Mouse (Mus musculus): ENCODE measurements at regions not wholly inside any gene's neighbourhood (a gene's known extent, or its start where the extent isn't known, plus 50 kb on each side); places are given as distances from the start of the nearest gene placed in this dataset.
"Not testable (repeated sequence)": the region's sequence is repeated elsewhere in the genome, so short reads cannot be mapped to it uniquely, and the experiment has no call there.

DNA sequence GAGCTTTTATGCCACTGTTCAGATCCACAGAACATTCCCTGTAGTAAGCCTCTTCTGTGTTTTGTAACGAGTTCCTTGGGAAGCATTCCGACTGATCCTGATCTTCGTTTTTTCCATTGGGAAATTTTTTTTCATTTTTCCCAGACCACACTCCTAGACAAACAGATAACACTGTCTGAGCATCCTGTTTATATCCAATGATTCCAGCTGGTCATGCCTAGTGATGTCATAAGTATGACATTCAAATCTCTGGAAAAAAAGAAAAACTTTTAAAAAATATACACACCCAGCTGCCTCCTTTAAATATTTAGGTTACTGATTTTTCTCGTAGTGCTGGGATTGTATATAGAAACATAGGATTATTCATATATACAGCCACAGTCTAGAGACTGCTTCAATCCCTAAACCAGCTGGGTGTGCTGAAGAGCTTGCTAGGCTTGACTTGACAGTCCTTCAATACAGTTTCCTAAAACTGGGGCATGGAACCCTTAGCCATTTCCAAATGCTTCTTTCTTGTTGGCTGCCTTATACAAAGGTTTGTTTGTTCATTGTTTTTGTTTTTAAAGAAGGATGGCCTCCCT is 116.0 kb upstream of the Ghr start:
- DNase-seq (ENCODE audit: extremely low read depth, low read depth): no peak

- DNase-seq (ENCODE audit: extremely low read depth, low read depth): no peak
Observed at GRCm38 (mm10) chr15:3685254-3685653, 102.0 kb upstream of the Ghr start.

- not testable (repeated sequence) for DNase-seq (ENCODE audit: extremely low read depth, low read depth)
Observed at GRCm38 (mm10) chr15:3677026-3677425, 93.7 kb upstream of the Ghr start.

DNA sequence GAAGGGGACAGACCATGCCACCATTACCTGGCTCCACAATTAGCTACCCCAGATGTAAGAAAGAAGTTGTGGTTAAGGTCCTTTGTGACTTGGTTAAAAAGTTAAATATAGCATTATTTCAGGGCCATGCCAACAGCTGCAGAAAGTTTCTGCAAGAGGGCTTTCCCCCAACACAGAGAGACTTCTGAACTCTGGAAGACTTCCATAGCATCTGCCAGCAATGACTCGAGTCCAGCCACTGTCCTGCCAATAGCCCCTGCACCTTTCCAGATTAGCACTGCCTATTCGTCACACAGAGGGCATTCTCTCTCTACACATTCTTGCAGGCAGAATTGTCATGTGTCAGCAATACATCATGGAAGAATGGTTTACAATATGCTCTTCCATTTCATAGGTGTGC is 89.3 kb upstream of the Ghr start:
- DNase-seq (ENCODE audit: extremely low read depth, low read depth): no peak

DNA sequence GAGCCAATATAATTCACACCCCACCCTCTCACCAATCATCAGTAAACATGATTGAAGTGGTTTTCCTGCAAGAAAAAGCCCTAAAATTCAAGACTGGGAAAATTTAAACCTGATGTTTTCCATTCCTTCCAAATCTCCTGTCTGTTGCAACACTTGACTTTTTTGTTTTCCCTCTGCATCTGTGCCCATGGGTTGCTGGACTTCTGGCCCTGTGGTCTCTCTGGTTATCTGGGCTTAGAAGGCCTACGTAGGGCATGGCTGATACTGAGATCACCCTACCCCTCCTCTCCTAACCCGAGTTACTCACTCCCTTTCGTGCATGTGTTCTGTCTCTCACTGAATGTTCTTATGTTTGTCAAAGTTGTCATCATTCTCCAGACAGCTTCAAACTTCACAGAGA is 87.9 kb upstream of the Ghr start:
- no peak for DNase-seq (ENCODE audit: extremely low read depth, low read depth)

GRCm38 (mm10) chr15:3669411-3669810 is 86.1 kb upstream of the Ghr start:
- no peak for DNase-seq (ENCODE audit: extremely low read depth, low read depth)

GRCm38 (mm10) chr15:3668863-3669262 is 85.6 kb upstream of the Ghr start:
- no peak for DNase-seq (ENCODE audit: extremely low read depth, low read depth)

DNA sequence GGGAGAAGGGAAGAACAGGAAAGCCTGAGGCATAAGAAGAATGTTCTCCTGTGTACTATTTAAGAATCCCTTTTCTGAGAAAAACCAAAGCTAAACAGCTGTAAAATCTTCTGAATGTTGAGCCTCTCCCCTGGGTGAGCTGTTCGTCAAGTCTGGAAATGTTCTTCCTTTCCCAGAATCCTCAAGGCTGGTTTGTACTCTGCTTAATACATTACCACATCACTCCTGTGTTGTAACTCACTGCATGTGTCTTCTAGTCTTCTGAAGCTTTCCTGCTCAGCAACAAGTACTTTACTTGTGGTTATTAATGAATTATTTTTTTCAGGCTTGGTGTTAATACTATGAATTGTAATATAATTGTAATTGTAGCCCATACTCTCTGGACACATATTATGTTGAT is 65.4 kb upstream of the Ghr start:
- no peak for DNase-seq (ENCODE audit: extremely low read depth, low read depth)

GRCm38 (mm10) chr15:3640091-3640490 is 56.8 kb upstream of the Ghr start:
- no peak for DNase-seq (ENCODE audit: extremely low read depth, low read depth)
